Mouse (Mus musculus) limb, embryonic 14.5 days (tissue): ENCODE results near the gene Gnat2. TPM values are rescaled to one million over a fixed set of nuclear protein-coding genes. Genes with fewer than 3 reads are reported as not detected.

ENCODE experiments used
- ATAC-seq: fragments of 200-750 bp; cut with Nextera tagmentation; 2 replicates; pipeline ENCODE4 v1.8.0; 2017; ENCODE audit warnings: low read depth, moderate number of reproducible peaks, moderate TSS enrichment; ENCODE audit not compliant: low FRiP score
- DNase-seq: peaks from one replicate; pipeline ENCODE4 v3.0.0-alpha.2; 2015; ENCODE audit warnings: low spot score
- H3K27ac ChIP-seq: fragments of 300-500 bp; sonication (generic); replicated peaks from 2 replicates; pipeline ENCODE4 v1.5.1; 2014; ENCODE audit warnings: low read depth, mild to moderate bottlenecking, low read length, moderate library complexity, mixed read lengths
- H3K27me3 ChIP-seq: fragments of 300-500 bp; sonication (generic); 2 replicates; pipeline ENCODE4 v1.6.1; 2014; ENCODE audit warnings: low read length, mixed read lengths; ENCODE audit not compliant: control insufficient read depth, insufficient read depth
- H3K36me3 ChIP-seq: fragments of 300-500 bp; sonication (generic); 2 replicates; pipeline ENCODE4 v1.6.1; 2014; ENCODE audit warnings: mild to moderate bottlenecking, low read length, moderate library complexity, mixed read lengths; ENCODE audit not compliant: control insufficient read depth, insufficient read depth
- H3K4me1 ChIP-seq: fragments of 300-500 bp; sonication (generic); 2 replicates; pipeline ENCODE4 v1.6.1; 2014; ENCODE audit warnings: antibody characterized with exemption, low read length, mixed read lengths; ENCODE audit not compliant: control insufficient read depth, insufficient read depth
- H3K4me2 ChIP-seq: fragments of 300-500 bp; sonication (generic); replicated peaks from 2 replicates; pipeline ENCODE4 v1.6.1; 2014; ENCODE audit warnings: low read depth, mild to moderate bottlenecking, low read length, moderate library complexity; ENCODE audit not compliant: severe bottlenecking
- H3K4me3 ChIP-seq: fragments of 300-500 bp; sonication (generic); replicated peaks from 2 replicates; pipeline ENCODE4 v1.5.1; 2014; ENCODE audit warnings: low read length
- H3K9ac ChIP-seq: fragments of 300-500 bp; sonication (generic); 2 replicates; pipeline ENCODE4 v1.6.1; 2014; ENCODE audit warnings: mild to moderate bottlenecking, low read depth, low read length, moderate library complexity; ENCODE audit not compliant: severe bottlenecking
- H3K9me3 ChIP-seq: fragments of 300-500 bp; sonication (generic); 2 replicates; pipeline ENCODE4 v1.6.1; 2016; ENCODE audit warnings: low read length; ENCODE audit not compliant: control insufficient read depth
- POLR2A ChIP-seq: fragments of 200-500 bp; IDR thresholded peaks from 2 replicates; pipeline ENCODE4 v1.8.0; 2012; ENCODE audit warnings: inconsistent platforms, mild to moderate bottlenecking, moderate library complexity, borderline replicate concordance; ENCODE audit not compliant: insufficient read depth, insufficient read length; ENCODE audit errors: extremely low read depth
- WGBS: fragments of 180-500 bp; shearing (Covaris S2); extraction: QIAGEN DNeasy Blood & Tissue Kit; methylation state at CpG from one replicate; pipeline ENCODE4 v1.1.7; 2014; 5-methylcytosine and 5-hydroxymethylcytosine counted together
- polyA plus RNA-seq, 2 experiments: library from polyadenylated mRNA; depleted of rRNA in 1 of 2; stranded (reverse) in 1 of 2; unstranded in 1 of 2; fragments of >200 nt; fragmentation: Nextera tagmentation in 1 of 2; extraction: Ambion mirVana in 1 of 2; gene quantifications; 2 replicates each; pipeline versions ENCODE4 v1.2.1 to v1.2.3; 2012 to 2014

Gene Gnat2
- polyA plus RNA-seq, 2 experiments, result 0.70 TPM

GRCm38 (mm10) chr3:108105281-108105680 is 12.7 kb downstream of the Gnat2 start:
- no peaks in the 10 kb centered on the region for H3K9me3 ChIP-seq
- no peak overlapping the region for H3K9ac ChIP-seq
- H3K4me1 ChIP-seq, result no peaks in the 10 kb centered on the region
- no peak overlapping the region for H3K4me2 ChIP-seq
- H3K27me3 ChIP-seq, result no peaks in the 10 kb centered on the region
- H3K36me3 ChIP-seq, result peaks cover 49% of the 10 kb centered on the region
- no peak for DNase-seq
- WGBS, result 92% methylated on average over 3 of the region's 3 CpGs
- no peak for ATAC-seq
- TF ChIP-seq POLR2A, result no peak
- H3K4me3 ChIP-seq, result no peak overlapping the region
- H3K27ac ChIP-seq, result no peak overlapping the region

- 88% methylated on average over 5 of the region's 5 CpGs for WGBS
- ATAC-seq, result no peak
Observed at GRCm38 (mm10) chr3:108111320-108111719, 18.7 kb downstream of the Gnat2 start.

GRCm38 (mm10) chr3:108112246-108112645 is 19.7 kb downstream of the Gnat2 start:
- H3K4me3 ChIP-seq, result no peak overlapping the region
- no peak overlapping the region for H3K9ac ChIP-seq
- no peak for TF ChIP-seq POLR2A
- no peaks in the 10 kb centered on the region for H3K9me3 ChIP-seq
- WGBS, result 84% methylated on average over 7 of the region's 7 CpGs
- H3K4me2 ChIP-seq, result no peak overlapping the region
- ATAC-seq (no peak), DNase-seq (no peak)
- H3K27me3 ChIP-seq, result no peaks in the 10 kb centered on the region
- H3K27ac ChIP-seq, result no peak overlapping the region
- H3K36me3 ChIP-seq, result peaks cover 81% of the 10 kb centered on the region
- no peaks in the 10 kb centered on the region for H3K4me1 ChIP-seq

More at GRCm38 (mm10) chr3:108111320-108111719, 18.7 kb downstream of the Gnat2 start:
- Histone ChIP-seq H3K27me3 (no peaks in the 10 kb centered on the region), H3K4me3 (no peak overlapping the region), H3K4me1 (no peaks in the 10 kb centered on the region), H3K9me3 (no peaks in the 10 kb centered on the region), H3K27ac (no peak overlapping the region), H3K9ac (no peak overlapping the region), H3K4me2 (no peak overlapping the region), H3K36me3 (peaks cover 80% of the 10 kb centered on the region)
- no peak for TF ChIP-seq POLR2A
- no peak for DNase-seq

GRCm38 (mm10) chr3:108112666-108113065 is 20.1 kb downstream of the Gnat2 start:
- Histone ChIP-seq H3K4me2 (no peak overlapping the region), H3K27me3 (no peaks in the 10 kb centered on the region), H3K4me3 (no peak overlapping the region), H3K9me3 (no peaks in the 10 kb centered on the region), H3K27ac (no peak overlapping the region), H3K4me1 (no peaks in the 10 kb centered on the region), H3K36me3 (peaks cover 83% of the 10 kb centered on the region), H3K9ac (no peak overlapping the region)
- ATAC-seq, result no peak
- 90% methylated on average over 4 of the region's 4 CpGs for WGBS
- no peak for TF ChIP-seq POLR2A
- DNase-seq, result no peak

- Histone ChIP-seq H3K9ac (no peak overlapping the region), H3K27ac (no peak overlapping the region), H3K4me2 (no peak overlapping the region), H3K27me3 (no peaks in the 10 kb centered on the region), H3K36me3 (peaks cover 83% of the 10 kb centered on the region), H3K4me1 (no peaks in the 10 kb centered on the region), H3K9me3 (no peaks in the 10 kb centered on the region), H3K4me3 (no peak overlapping the region)
- ATAC-seq (no peak), DNase-seq (no peak)
- WGBS, result 87% methylated on average over 7 of the region's 7 CpGs
- no peak for TF ChIP-seq POLR2A
Observed at GRCm38 (mm10) chr3:108113591-108114289, 21.2 kb downstream of the Gnat2 start.
